Mouse (Mus musculus) gastrocnemius, adult 8-10 months (tissue): Measurements from ENCODE around the gene Rerg. TPM values are rescaled to one million over a fixed set of nuclear protein-coding genes. Genes with fewer than 3 reads are reported as not detected.

ENCODE experiments used
- DNase-seq, 2 experiments: peaks; one replicate each; pipeline ENCODE4 v3.0.0; 2022; ENCODE audit warnings: low spot score in 2 of 2
- total RNA-seq, 4 experiments: library from RNA; stranded (reverse); gene quantifications; 2 replicates each; pipeline ENCODE4 v1.2.4; 2022

The Rerg gene
- total RNA-seq, 4 experiments from 2014 or later: 0.46 to 1.6 (median 0.76) TPM

DNA sequence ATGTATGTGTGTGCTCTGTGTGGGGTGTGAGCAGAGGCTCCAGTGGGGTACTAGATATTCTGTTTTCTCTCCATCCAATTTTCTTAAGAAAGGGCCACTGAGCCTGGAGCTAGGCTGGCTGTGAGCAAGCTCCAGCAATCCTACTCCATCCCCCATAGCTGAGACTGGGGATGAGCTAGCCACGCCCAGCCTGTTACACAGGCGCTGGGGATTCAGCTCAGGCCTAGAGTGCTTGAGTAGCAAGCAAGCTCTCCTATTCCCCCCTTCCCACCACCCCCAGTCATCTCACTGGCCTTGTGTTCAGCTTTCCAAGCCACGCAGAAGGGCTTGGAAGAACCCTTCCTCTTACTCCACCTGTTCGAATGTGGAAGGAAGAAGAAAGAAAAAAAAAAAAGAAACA lies 7.2 kb downstream of the Rerg start:
- no peak for DNase-seq

- no peak for DNase-seq
These were observed 7.8 kb downstream of the Rerg start for GRCm38 (mm10) chr6:137162481-137162880.

DNA sequence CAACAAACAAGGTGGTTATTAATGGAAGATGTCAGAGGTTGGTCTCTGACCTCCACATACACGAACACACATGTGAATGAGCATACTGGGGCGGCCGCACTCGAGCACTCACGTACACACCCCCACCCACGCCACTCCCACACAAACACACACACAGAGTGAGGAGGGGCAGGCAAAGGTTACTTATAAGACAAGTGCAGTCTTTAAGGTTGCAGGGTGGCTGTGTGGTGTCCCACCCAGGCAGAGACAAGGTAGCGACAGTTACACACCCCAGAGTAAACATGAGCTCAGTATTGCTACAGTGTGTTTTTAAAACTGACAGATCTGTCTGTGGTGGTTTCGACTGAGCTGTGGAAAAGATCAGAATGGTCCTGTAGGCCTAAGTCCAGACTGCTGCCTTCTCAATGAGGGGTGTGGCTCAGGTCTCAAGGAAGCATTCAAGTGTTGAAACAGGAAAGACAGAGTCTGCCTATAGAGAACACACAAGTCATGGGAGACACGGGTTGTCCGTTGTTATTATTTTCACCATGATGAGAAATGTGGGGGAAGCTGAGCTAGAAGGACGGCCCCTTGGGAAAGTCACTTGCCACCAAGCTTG lies 8.7 kb downstream of the Rerg start:
- DNase-seq: no peak

DNA sequence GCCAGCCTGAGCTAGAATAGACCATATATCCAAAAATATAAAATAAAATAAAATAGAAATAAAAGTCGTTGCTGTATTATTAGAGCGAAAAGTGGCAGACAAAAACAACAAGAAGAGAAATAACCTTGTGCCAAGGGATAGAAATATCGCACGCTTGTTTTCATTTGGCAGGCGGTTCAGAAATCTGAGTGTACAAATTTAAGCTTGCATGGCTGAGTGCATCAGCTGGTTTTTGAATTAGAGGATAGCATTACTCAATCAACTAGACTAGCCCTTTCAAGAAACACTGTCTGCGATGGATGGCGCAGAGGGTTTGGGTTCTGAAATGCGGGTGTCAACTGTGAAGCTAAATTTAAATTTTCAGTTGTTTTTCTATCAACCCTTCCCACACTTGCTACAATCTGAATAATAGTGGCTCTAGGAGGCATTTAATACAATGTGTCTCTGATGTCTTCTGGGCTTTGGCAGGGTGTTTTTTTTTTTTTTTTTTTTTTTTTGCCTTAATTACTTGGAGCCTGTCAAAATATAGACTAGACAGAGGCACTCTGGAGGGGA lies 10.8 kb downstream of the Rerg start:
- DNase-seq: no peak

DNA sequence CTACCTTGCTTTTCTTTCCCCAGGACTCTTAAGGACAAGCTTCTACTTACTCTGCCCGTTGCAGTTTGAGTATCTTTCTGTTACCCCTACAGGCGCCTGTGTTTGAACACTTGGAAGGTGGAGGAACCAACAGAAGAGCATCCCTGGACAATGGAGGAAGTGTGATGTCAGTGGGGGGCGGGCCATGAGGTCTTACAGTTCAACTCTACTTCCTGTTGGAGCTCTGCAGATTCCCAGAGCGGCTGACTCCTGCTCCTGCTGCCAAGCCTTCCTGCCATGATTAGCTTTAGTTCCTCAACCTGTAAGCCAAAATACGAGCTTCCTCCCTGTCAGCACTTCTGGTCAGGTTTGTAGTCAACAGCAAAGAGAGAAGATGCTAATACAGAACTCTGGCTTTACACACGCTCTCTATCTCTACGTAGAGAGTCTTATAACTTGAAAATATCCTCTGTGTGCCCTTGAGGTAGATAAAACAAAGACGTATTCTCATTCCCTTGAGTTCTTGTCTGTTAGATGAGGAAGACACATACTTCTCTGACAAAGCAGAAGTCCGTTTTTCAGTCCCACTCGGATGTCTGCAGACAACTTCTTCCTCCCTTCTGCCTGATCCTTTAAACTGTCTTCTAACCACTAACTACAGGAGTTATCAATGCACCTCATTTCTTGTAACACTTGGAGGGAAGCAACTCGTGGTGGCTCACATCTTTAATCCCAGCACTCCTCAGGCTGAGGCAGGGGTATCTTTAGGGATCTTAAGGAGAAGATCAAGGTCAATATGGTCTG lies 13.7 kb downstream of the Rerg start:
- DNase-seq: no peak

GRCm38 (mm10) chr6:137155196-137156137 lies 14.8 kb downstream of the Rerg start:
- DNase-seq: no peak

- no peak for DNase-seq
These were observed 17.3 kb downstream of the Rerg start for GRCm38 (mm10) chr6:137153021-137153420.

DNA sequence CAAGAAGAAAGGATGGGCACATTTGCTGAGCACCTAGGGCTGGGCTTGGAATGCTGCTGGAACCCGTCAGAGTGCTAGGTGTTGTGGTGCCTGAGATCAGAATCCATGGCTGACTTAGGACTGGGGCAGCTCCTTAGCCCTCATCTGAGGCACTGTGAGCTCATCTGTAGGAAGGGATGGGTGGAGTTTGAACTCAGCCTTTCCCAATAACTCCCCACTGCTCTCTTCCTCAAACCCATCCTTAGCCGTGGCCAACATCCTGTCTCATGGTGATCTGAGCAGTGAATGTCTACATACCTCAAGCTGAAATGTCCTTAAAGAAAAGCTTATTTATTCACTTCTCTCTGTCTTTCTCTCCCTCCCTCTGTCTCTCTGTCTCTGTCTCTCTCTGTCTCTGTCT lies 19.3 kb downstream of the Rerg start:
- no peak for DNase-seq

GRCm38 (mm10) chr6:137149833-137150232 lies 20.5 kb downstream of the Rerg start:
- DNase-seq: no peak

DNA sequence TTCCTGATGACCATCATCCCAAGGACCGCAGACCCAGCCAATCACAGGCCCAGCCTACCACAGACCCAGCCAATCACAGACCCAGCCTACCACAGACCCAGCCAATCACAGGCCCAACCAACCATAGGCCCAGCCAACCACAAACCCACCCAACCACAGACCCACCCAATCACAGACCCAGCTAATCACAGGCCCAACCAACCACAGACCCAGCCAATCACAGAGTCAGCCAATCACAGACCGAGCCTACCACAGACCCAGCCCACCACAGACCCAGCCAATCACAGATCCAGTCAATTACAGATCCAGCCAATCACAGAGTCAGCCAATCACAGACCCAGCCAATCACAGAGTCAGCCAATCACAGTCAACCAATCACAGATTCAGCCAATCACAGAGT lies 23.4 kb downstream of the Rerg start:
- no peak for DNase-seq

GRCm38 (mm10) chr6:137145611-137146010 lies 24.7 kb downstream of the Rerg start:
- DNase-seq: no peak

DNA sequence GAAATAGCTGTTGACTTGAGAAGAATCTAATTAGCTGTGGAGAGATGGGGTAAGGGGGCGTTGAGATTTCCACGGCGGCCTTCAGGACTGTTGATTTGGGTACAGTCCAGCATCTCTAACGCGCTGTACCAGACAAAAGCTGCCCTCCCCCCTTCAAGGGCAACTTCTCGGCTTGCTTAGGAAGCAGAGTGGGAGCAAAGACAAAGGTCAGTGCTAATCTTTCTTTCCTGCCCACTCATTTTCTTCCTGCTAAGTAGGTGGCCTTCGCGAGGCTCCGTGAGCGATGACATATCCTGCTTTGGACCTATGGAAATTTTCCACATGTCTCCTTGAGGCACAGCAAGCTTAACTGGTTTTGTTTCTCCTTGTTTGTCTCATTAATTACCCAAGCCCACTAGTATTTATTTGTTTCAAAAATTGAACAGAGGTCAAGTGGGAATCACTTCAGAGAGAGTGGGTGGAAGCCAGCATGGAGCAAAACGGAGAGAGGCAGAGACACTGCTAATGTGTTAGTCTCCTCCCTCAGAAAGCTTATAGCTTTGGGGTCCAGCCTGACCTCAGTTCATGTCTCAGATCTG lies 25.2 kb downstream of the Rerg start:
- no peak for DNase-seq

DNA sequence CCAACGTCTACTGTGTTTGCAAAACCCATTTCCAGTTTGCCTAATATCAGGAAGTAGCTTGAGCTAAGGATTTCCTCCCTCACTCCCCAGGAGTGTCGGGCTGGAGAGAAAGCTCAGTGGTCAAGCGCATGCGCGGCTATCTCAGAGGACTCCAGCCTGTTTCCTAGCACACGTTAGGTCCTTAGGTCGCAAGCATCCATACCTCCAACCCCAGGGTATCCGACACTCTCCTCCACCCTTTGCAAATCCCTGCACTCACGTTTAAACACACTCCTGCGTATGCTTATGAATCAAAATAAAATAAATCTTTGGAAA lies 25.8 kb downstream of the Rerg start:
- no peak for DNase-seq

GRCm38 (mm10) chr6:137143818-137144525 lies 26.3 kb downstream of the Rerg start:
- DNase-seq: no peak

DNA sequence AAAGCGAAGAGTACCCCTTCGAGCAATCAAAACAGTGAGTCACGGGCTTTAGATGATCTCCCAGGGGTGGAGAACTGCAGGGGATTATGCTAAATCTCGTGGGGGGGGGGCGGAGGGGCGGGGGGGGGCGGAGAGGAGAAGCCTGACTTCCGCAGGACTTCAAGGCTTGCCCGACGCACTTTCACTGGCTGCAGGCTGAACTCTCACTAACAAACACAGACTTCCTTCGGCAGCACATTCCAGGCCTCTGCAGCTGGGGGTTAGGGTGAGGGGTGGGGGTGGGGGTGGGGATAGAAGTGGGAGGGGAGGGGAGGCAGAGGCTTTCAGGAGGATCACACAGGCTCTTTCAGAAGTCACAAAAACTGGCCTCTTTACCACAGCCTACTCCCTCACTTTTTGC lies 27.5 kb downstream of the Rerg start:
- no peak for DNase-seq

- DNase-seq: no peak
These were observed 29.0 kb downstream of the Rerg start for GRCm38 (mm10) chr6:137141247-137141820.

DNA sequence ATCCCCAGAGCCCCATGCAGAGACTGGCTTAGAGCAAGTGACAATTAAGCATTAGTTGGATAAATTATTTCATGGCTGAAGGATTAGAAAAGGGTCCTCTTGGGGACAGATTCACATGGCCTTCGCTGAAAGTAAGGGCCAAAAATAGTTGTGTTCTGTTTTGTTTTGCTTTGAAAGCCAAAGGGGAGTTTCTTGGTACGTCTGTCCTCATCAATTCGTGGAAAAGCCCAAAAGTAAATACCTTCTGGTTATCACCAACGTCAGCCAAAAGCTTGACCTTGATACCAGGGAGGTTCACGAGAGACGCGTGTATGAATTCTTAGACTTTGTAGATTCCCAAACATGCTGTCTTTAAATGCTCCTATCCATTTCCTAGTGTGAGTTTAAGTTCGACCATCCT lies 31.5 kb downstream of the Rerg start:
- DNase-seq: no peak

- no peak for DNase-seq
These were observed 31.9 kb downstream of the Rerg start for GRCm38 (mm10) chr6:137138391-137138790.

DNA sequence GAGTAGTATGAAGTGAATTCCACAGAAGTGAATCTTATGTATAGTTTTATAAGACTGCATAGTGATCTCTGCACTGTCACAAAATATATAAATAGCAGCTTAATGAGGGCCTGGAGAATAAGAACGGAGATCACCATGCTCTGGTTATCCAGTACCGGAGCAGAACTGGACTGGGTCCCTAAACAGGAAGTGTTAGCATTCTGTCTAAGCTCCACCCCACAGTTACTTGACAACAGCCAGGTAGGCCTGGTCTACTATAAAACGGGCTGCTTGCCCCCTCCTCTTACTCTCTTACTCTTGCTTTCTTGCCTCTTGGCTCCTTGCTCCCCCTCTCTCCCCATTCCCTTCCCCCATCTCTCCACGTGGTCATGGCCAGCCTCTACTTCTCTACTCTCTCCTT lies 33.9 kb downstream of the Rerg start:
- no peak for DNase-seq

- DNase-seq: no peak
These were observed 34.5 kb downstream of the Rerg start for GRCm38 (mm10) chr6:137135506-137136391.
